ENCODE assay signal across 11 mouse cellular contexts in the genomic region with DNA sequence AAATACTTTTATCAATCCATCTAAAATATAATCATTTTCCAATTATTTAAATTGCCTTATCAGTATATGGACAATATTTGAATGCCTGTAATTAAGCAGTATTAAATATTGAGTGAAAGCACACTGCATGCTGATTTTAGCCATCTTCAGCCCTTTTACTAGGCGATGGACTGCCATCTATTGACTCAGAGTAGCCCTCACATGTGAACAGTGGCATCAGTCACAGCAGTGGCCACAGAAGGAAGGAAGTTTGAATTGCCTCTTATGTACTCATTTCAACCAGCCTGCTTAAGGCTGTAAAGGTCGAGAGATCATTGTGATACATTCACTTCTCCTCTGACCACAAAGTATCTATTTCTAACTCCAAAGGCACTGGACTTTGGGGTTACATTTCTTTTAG.
DNase-seq lines count a peak whose midpoint lies in the region; ATAC-seq and TF ChIP-seq lines count a peak whose summit lies in the region.
"Had no signal": no experiment of that assay in that cellular context is flagged by ENCODE, and none has a peak within 500 bp of the region (broad histone marks: within the 10 kb centered on the region; RNA-seq: fewer than 3 reads in every experiment).

No protein-coding gene starts in this region.

- TF ChIP-seq CTCF in cerebellum, adult 2 months (IDR thresholded peaks at IDR 0.05; ENCODE audit: borderline replicate concordance, insufficient read depth, low read depth, low read length), result peak; percentile 57; the same call in 1 of the 2 replicates
- TF ChIP-seq CTCF in kidney, postnatal 0 days (IDR thresholded peaks at IDR 0.05; ENCODE audit: low read depth), result peak; percentile 60
- peak; percentile 1 for TF ChIP-seq CTCF in C2C12 (IDR thresholded peaks at IDR 0.05; ENCODE audit: control insufficient read depth, insufficient read depth, insufficient read length)

- H3K4me1 ChIP-seq in cerebellum, adult 2 months (ENCODE audit: control insufficient read depth, insufficient read depth, low read length), result peaks cover 3% of the 10 kb centered on the region
- no peaks in the 10 kb centered on the region for H3K4me1 ChIP-seq in kidney, postnatal 0 days (replicated peaks; ENCODE audit: insufficient read depth, low read length)

- no peaks in the 10 kb centered on the region for H3K27me3 ChIP-seq in cerebellum, adult 2 months (ENCODE audit: control insufficient read depth, insufficient read depth, low read length)
- no peaks in the 10 kb centered on the region for H3K27me3 ChIP-seq in kidney, postnatal 0 days (ENCODE audit: insufficient read depth, low read length)
- H3K27me3 ChIP-seq in C2C12 (ENCODE audit: control insufficient read depth, insufficient read depth, insufficient read length), result no peaks in the 10 kb centered on the region

- H3K4me2 ChIP-seq in kidney, postnatal 0 days (ENCODE audit: low read length), result no peak overlapping the region
- H3K4me2 ChIP-seq: midbrain, embryonic 15.5 days had no signal

- DNase-seq in cerebellum, adult 2 months, result peak in 1 of 2 experiments; percentile 7
- no peak for DNase-seq in cerebellum, adult 11-12 months
- DNase-seq in kidney, postnatal 0 days (ENCODE audit: low spot score), result peak; percentile 33
- DNase-seq in kidney, postnatal 25 days, result no peak
- DNase-seq in lung, postnatal 10 days, result peak; percentile 13
- DNase-seq in adrenal gland, postnatal 14 days, result no peak
- no peak for DNase-seq in right cerebral cortex, postnatal 10 days (ENCODE audit: low spot score in 2 of 2)
- DNase-seq: right cerebral cortex, postnatal 4 days had no signal

- H3K79me3 ChIP-seq in C2C12 (ENCODE audit: low read depth), result no peaks in the 10 kb centered on the region

- no peaks in the 10 kb centered on the region for H3K9me3 ChIP-seq in kidney, postnatal 0 days (replicated peaks; ENCODE audit: low read length)
- H3K9me3 ChIP-seq: limb, embryonic 10.5 days; midbrain, embryonic 15.5 days had no signal

- WGBS in cerebellum, adult 2 months, result 40% methylated on average over 2 of the region's 2 CpGs
- 74% methylated on average over 2 of the region's 2 CpGs for WGBS in kidney, postnatal 0 days

- no peak for ATAC-seq in kidney, postnatal 0 days (replicated peaks; ENCODE audit: low FRiP score, low read depth)
- ATAC-seq: midbrain, embryonic 15.5 days had no signal

- no peak overlapping the region for H3K4me3 ChIP-seq in cerebellum, adult 2 months (replicated peaks; ENCODE audit: insufficient read depth, low read depth, low read length)
- H3K4me3 ChIP-seq in kidney, postnatal 0 days (replicated peaks; ENCODE audit: low read depth, low read length), result no peak overlapping the region
- H3K4me3 ChIP-seq in C2C12 (ENCODE audit: insufficient read depth, poor library complexity, severe bottlenecking), result no peak overlapping the region
- H3K4me3 ChIP-seq: limb, embryonic 10.5 days; midbrain, embryonic 15.5 days had no signal

- no peak overlapping the region for H3ac ChIP-seq in C2C12 (ENCODE audit: control insufficient read depth, insufficient read length, low read depth)

- H3K27ac ChIP-seq in cerebellum, adult 2 months (ENCODE audit: insufficient read depth, low read length), result no peak overlapping the region
- no peak overlapping the region for H3K27ac ChIP-seq in kidney, postnatal 0 days
- H3K27ac ChIP-seq: limb, embryonic 10.5 days; midbrain, embryonic 15.5 days had no signal

- H3K79me2 ChIP-seq in C2C12 (ENCODE audit: control insufficient read depth, insufficient read depth), result no peaks in the 10 kb centered on the region

- no peaks in the 10 kb centered on the region for H3K36me3 ChIP-seq in kidney, postnatal 0 days (ENCODE audit: insufficient read depth, low read length)
- no peaks in the 10 kb centered on the region for H3K36me3 ChIP-seq in C2C12 (ENCODE audit: control insufficient read depth, insufficient read depth)
- H3K36me3 ChIP-seq: limb, embryonic 10.5 days; midbrain, embryonic 15.5 days had no signal

- no peak for TF ChIP-seq POLR2A in cerebellum, adult 2 months (IDR thresholded peaks at IDR 0.05; ENCODE audit: borderline replicate concordance, insufficient read depth, low read length)

- H3K9ac ChIP-seq in kidney, postnatal 0 days (ENCODE audit: low read depth, low read length), result no peak overlapping the region
- H3K9ac ChIP-seq: midbrain, embryonic 15.5 days had no signal

TF ChIP-seq in C2C12, 6 proteins besides CTCF, POLR2A, EP300 and RAD21:
- TF ChIP-seq CEBPB (IDR thresholded peaks at IDR 0.05; ENCODE audit: low read depth) (no peak), MYOG (IDR thresholded peaks at IDR 0.05; ENCODE audit: control insufficient read depth, extremely low read depth, insufficient read length) (no peak), USF1 (IDR thresholded peaks at IDR 0.05; ENCODE audit: low read depth) (no peak), MYOD1 (IDR thresholded peaks at IDR 0.05; ENCODE audit: control insufficient read depth, insufficient read length, low read depth) (no peak), MAX (IDR thresholded peaks at IDR 0.05) (no peak), FOSL1 (IDR thresholded peaks at IDR 0.05; ENCODE audit: insufficient read depth, low read length, poor library complexity, severe bottlenecking) (no peak)

Comparison
In these comparisons a context has a peak if more than half of its experiments do, and no peak if none do; other contexts are left out.
1. DNase-seq: peak in kidney, postnatal 0 days (single experiment) and lung, postnatal 10 days (single experiment); none in cerebellum, adult 11-12 months (single experiment), kidney, postnatal 25 days (0 of 2), adrenal gland, postnatal 14 days (single experiment) and right cerebral cortex, postnatal 10 days (0 of 2).
2. CTCF ChIP-seq: peak in every context shown above with its lines; median percentile 60 in kidney, postnatal 0 days; 57 in cerebellum, adult 2 months; 1 in C2C12.